Mouse (Mus musculus): ENCODE measurements around the gene Klhl10.

Gene Klhl10

DNA sequence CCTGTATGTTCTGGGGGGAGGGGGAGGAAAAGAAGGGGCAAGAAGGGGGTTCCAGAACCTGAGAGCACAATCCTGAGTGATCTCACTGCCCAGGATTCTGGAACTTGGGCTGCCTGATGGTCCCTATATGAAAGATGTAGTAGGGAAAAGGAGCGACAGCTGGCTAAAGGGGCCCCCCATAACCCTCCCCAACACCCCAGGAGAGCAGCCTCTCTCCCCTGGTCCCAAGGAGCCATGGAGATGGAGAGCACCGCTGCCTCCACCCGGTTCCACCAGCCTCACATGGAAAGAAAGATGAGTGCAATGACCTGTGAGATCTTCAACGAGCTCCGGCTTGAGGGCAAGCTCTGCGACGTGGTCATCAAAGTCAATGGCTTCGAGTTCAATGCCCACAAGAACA lies at the start of gene Klhl10, which contains the start of gene Nt5c3b:
Gene Klhl10, plus strand, starts transcription at position 121 of the 400 bp plus-strand sequence.
Gene Nt5c3b, minus strand, starts transcription at position 12 of the 400 bp plus-strand sequence.
- no peak for DNase-seq (ENCODE audit: low spot score)

GRCm38 (mm10) chr11:100392958-100393357 lies 48.8 kb upstream of the Klhl10 start:
- no peak for DNase-seq (ENCODE audit: low spot score)

DNA sequence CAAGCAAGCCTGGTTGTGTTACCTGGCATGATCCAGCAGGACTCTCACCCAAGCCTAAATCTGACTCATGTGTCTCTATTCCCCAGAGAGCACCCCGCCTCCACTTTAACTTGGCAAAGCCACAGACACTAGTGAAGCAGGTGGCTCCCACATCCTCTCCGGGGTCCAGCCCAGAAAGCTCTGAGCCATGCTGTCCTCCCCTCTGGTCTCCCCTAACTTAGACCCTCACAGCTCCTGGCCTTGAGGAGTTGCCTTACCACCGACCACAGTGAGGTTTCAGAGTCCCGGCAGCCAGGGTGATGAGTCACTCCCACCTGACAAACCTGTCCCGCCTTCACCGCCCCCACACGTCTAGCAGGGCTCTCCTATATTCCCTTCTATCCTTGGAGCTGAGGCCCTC lies 48.0 kb upstream of the Klhl10 start:
- DNase-seq (ENCODE audit: low spot score), result no peak

- no peak for DNase-seq (ENCODE audit: low spot score)
These were observed 47.2 kb upstream of the Klhl10 start for GRCm38 (mm10) chr11:100394353-100395074.

DNA sequence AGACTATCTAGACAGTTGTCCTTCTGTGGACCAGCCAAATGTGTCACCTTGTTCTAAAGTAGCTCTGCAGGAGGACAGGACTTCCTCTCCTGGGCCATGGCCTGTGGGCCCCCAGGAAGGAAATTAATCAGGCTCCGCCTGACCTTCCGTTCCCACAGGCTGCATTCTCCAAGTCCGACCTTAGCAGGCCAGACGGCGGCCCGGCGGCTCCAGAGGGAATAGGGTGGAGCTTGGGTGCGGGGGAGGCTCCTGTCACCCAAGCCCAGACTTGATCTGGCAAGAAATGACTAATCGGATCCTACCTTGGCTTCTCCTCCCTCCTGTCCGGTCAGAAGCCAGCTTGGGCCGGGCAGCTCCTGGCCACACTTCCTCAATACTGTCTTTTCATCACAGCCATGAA lies 46.5 kb upstream of the Klhl10 start:
- DNase-seq (ENCODE audit: low spot score), result peak; percentile 69

DNA sequence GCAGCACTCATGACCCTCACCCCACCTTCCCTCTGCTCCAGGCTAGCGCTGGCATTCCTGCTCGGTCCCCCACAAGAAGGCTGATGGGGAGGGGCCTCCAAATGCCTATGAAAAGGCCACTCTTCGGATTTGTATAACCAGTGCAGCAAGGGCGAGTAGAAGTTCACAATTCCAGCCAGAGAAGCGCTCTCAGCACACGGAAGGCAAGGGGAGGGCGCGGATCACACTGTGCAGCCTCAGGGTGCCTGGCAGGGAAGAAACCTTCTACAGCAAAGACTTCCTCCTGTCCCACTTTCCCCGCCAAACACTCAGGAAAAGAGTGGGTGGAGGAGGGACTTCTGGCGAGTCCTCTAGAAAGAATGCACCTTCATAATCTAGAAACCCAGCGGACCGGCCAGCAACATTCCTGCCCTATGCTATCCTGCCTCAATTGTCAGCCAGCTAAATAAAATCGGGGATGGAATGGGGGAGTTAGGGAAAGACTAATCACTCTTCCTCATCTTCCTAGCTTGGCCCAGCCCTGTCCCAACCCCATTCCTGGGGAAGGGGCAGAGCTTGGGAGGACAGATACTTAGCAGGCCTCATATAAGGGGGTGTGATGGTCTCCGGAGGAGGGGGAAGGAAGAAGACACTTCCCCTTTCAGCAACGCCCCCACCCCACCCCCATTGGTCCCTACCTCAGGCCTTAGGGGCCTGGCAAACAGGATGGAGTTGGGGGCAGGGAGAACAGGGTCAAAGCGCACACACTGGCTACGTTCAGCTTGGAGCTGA lies 45.7 kb upstream of the Klhl10 start:
- DNase-seq (ENCODE audit: low spot score), result no peak

DNA sequence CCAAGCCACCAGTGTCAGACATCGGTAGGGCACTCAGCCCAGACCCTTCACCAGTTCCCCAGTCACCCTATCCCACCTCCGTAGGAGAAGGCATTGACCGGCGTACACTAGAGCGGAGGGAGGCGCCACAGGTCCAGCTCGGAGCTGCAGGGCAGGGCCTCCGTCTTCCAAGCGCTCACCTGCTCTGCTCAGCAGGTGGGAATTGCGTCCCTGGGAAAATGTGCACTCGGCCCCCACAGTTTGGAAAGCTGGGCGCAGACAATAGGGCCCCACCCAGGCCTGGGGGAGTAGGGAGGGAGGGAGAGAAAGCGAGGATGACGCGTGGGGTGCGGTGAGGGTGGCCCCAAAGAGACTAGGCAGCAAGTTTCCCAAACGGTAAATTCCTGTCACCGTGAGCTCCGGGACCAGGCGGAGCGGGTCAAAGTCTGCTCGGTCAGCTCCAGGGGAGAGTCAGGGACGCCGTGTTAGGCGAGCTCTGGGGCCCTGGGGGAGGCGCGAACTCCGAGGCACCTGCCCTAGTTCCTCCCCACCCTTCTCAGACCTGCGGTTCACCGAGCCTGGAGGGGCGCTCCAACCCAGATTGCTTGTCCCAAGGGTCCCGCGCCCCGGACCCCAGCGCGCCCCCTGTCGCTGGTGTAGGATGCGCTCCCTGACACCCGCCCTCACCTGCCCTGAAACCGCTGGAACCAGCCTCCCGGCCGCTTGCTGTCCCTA lies 44.7 kb upstream of the Klhl10 start:
- no peak for DNase-seq (ENCODE audit: low spot score)

DNA sequence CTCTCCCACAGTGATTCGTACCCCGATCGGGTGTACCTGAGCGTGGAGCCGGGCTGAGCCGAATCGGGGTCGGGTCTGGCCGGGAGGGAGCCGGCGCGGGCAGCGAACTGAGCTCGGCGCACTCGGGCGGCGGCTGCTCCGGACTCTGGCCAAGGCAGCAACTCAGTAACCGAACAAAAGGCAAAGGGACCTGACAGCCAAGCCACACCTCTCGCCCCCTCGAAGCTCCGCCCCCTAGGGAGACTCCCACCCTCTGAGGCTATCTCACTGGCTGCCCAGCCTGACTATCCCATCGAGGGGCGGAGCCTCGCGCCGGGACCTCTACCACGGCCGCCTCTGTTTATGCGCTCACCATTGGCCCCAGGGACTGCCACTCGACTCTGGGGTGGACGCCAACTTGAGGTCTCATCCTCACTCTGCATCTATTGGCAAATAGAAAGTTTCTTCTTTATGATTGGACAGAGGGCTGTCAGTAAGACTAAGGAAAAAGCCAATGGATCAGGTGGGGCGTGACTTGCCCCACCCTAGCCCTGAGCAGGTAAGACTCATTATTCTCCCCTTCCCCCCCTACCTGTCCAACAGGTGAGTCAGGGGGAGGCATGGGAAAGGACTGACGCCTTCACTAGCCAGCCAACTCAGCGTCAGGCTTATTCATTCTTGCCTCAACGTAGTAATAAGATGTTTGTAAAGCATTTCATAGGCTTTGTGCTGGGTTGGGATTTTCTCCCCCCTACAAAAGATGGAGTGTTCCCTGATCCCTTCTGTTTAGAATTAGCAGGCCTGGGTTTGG lies 43.9 kb upstream of the Klhl10 start, which contains the start of gene Jup:
Gene Jup, minus strand, starts transcription at position 164 of the 790 bp plus-strand sequence.
- peak; percentile 100 for DNase-seq (ENCODE audit: low spot score)

DNA sequence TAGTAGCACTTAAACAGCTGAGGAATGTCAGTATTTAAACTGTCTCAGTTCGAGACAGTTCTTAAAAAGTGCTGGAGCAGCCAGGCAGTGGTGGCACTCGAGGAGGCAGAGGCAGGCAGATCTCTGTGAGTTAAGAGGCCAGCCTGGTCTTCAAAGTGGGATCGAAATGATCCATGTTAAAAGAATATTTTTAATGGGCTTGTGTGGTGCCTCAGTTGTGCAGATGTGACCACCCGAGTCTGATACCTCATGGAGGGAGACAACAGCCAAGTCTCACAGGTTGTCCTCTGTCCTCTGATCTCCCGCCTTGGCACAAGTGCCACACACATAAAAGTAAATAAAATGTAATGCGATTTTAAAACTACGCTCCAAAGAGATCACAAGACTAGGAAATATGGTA lies 43.2 kb upstream of the Klhl10 start:
- DNase-seq (ENCODE audit: low spot score), result no peak

GRCm38 (mm10) chr11:100399320-100399719 lies 42.4 kb upstream of the Klhl10 start:
- no peak for DNase-seq (ENCODE audit: low spot score)

- DNase-seq (ENCODE audit: low spot score), result no peak
These were observed 41.8 kb upstream of the Klhl10 start for GRCm38 (mm10) chr11:100399727-100400538.

- no peak for DNase-seq (ENCODE audit: low spot score)
These were observed 40.9 kb upstream of the Klhl10 start for GRCm38 (mm10) chr11:100400842-100401241.

- peak; percentile 55 for DNase-seq (ENCODE audit: low spot score)
These were observed 39.5 kb upstream of the Klhl10 start for GRCm38 (mm10) chr11:100402240-100402639.

- no peak for DNase-seq (ENCODE audit: low spot score)
These were observed 39.0 kb upstream of the Klhl10 start for GRCm38 (mm10) chr11:100402682-100403081.

DNA sequence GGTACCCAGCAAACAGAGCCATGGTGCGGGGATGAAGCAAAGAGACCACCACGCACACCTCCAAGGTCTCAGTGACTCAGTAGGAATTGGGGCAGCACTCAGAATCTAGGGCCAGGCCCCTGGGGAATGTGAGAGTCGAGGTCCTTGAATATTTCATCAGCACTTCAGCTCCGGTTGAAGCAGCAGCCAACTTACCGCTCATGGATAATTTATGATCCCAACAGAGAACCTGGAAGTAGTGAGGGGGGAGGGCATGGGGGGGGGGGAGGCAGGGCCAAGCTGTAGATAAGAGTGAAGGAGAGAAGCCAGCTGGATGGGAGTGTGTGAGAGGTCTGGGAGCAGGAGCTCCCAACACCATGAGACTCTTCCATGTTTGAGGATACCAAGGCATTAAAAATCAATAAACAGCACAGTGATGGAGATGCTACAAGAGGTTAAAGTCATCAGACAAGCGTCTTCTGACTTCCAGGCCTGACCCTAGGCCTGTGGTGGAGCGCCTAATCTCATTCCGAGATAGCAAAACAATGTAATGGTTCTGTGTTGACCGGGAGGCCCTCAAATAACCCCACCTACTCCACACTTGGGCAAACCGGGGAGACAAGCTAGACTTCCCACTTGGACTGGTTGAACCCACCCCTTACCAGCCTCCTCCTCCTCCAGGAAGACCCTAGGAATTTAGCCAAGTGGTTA lies 38.1 kb upstream of the Klhl10 start:
- DNase-seq (ENCODE audit: low spot score), result no peak

DNA sequence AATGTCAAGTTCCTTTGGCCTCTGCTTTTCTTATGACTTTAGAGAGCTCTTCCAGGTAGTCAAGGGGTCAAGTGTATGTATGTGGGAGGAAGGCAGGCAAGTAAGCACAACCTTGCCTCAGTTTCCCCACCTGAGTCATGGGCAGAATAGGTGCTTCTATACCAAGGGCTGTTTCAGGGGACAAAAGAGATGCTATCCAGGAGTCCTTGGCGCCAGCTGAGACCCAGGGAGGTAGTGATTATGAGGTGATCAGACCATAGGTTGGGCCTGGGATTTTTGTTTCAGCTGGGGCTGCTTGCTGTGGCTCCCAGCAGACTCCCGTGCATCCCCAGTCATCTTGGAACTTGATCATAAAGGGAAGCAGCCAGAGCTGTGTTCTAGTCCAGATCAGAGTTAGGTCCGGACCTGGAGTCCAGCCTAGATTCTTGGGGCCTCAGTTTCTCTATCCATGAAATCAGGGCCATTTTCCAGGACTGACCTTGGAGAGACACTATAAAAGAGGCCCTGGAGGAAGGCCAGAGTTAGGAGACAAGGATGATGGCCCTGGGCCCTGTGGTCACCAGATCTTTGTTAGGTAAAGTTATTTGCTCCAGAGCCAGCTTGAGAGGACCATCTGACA lies 37.2 kb upstream of the Klhl10 start:
- DNase-seq (ENCODE audit: low spot score), result no peak

- no peak for DNase-seq (ENCODE audit: low spot score)
These were observed 35.4 kb upstream of the Klhl10 start for GRCm38 (mm10) chr11:100406273-100406672.

- no peak for DNase-seq (ENCODE audit: low spot score)
These were observed 34.6 kb upstream of the Klhl10 start for GRCm38 (mm10) chr11:100406995-100407705.

Data from ovary, postnatal 36 days (tissue).